Mouse (Mus musculus) erythroblast, embryonic 14.5 days (primary cell): ENCODE measurements around the gene Plcb4. TPM values are rescaled to one million over a fixed set of nuclear protein-coding genes. Genes with fewer than 3 reads are reported as not detected.

ENCODE experiments used
- H3K27me3 ChIP-seq: 2 replicates; pipeline ENCODE4 v1.6.1; 2012; ENCODE audit warnings: inconsistent platforms; ENCODE audit not compliant: control insufficient read depth
- H3K36me3 ChIP-seq: 2 replicates; pipeline ENCODE4 v1.6.1; 2012; ENCODE audit warnings: mild to moderate bottlenecking, inconsistent platforms; ENCODE audit not compliant: control insufficient read depth
- H3K4me1 ChIP-seq: 2 replicates; pipeline ENCODE4 v1.6.1; 2012; ENCODE audit warnings: inconsistent platforms; ENCODE audit not compliant: control insufficient read depth
- H3K4me3 ChIP-seq: replicated peaks from 2 replicates; pipeline ENCODE3; 2012; ENCODE audit warnings: moderate library complexity, mild to moderate bottlenecking, inconsistent platforms
- H3K9me3 ChIP-seq: 2 replicates; pipeline ENCODE4 v1.6.1; 2012; ENCODE audit warnings: low read length, inconsistent platforms, mixed read lengths; ENCODE audit not compliant: control insufficient read depth
- GATA1 ChIP-seq: IDR thresholded peaks from 2 replicates; pipeline ENCODE4 v1.6.1; 2012; ENCODE audit warnings: low read length, inconsistent platforms, mixed read lengths
- TAL1 ChIP-seq: IDR thresholded peaks from 3 replicates; pipeline ENCODE4 v1.6.1; 2012; ENCODE audit warnings: low read length, inconsistent platforms, mixed read lengths
- polyA plus RNA-seq: library from polyadenylated mRNA; stranded (reverse); fragments of >175 nt; gene quantifications from 2 replicates; pipeline ENCODE4 v1.2.3, GENCODE M21; 2012

The Plcb4 gene
- polyA plus RNA-seq, 1 experiment: not detected

DNA sequence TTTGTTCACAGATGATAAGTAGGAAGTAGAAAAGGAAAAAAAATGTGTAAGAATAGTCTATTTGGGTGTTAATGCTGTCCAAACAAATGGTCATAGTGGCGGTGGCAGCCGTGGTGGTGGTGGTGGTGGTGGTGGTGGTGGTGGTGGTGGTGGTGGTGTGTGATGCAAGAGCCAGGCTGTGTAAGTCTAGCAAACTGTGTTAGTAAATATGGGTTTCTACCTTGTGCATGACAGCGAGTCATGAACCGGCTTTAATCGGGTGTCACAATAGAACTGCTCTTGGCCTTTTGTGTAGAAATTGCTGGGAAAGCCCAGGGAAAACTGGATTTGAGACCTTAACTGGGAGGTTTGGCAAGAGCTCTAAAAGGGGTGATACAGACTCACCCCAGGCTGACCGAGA, 188.9 kb downstream of the Plcb4 start:
- TF ChIP-seq TAL1 (no peak), GATA1 (no peak)
- no peaks in the 10 kb centered on the region for H3K4me1 ChIP-seq
- H3K9me3 ChIP-seq: no peaks in the 10 kb centered on the region
- no peak overlapping the region for H3K4me3 ChIP-seq
- no peaks in the 10 kb centered on the region for H3K27me3 ChIP-seq
- H3K36me3 ChIP-seq: no peaks in the 10 kb centered on the region

DNA sequence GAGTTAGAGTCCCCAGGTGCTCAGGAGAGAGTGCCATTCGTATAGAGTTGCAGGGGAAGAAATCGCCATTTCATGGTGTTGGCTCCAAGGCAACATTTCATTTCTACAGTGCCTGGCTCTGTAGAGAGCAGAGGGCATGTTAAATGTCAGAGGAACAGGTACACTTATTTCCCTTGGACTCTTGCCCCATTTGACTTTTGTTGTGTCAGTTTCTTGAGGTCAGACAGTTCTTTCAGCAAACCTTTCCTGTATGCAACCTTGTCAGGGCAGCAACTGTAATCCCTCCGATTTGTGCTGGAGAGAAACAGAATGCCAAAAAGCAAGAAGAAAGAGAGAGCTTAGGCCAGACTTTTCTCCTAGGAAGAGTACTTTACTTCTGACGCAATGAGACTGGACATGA, 189.4 kb downstream of the Plcb4 start:
- no peaks in the 10 kb centered on the region for H3K36me3 ChIP-seq
- H3K27me3 ChIP-seq: no peaks in the 10 kb centered on the region
- TF ChIP-seq TAL1 (no peak), GATA1 (no peak)
- no peak overlapping the region for H3K4me3 ChIP-seq
- H3K9me3 ChIP-seq: no peaks in the 10 kb centered on the region
- no peaks in the 10 kb centered on the region for H3K4me1 ChIP-seq

DNA sequence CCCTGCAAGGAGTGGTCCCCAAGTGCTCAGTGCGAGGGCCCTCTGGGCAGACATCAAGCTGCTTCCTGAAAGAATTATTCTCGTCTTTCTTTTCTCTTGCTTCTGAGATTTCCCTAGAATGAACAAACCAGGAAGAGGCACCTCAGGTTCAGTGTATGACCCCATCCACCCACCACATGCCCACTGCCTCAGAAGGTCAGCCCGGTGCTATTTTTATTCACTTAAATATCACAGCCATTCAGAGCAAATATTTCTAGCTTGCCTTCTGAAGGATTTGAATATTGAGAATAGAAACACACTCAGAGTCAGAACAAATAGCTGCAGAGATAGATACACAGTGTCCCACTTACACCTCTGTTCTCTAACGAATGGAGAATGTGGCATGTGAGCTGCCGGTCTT, 193.2 kb downstream of the Plcb4 start:
- TF ChIP-seq TAL1 (no peak), GATA1 (no peak)
- no peaks in the 10 kb centered on the region for H3K9me3 ChIP-seq
- no peak overlapping the region for H3K4me3 ChIP-seq
- no peaks in the 10 kb centered on the region for H3K4me1 ChIP-seq
- no peaks in the 10 kb centered on the region for H3K27me3 ChIP-seq
- no peaks in the 10 kb centered on the region for H3K36me3 ChIP-seq

DNA sequence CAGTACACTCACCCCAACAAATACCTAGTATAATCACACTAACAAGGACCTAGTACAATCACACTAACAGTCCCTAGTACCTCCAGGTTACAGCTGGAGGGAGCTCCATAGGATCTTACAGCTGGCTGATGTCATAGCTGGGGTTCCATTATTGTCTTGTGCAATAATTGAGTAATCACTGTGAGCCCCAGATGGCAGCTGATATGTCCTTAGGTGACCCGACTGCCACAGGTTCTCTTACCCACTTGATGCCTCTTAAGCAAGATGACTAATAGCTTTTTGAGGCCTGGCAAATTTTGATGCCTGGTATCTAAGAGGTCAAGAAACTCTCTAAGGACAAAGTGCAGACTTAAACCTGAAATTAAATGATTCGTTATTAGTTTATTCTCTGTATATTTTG, 194.3 kb downstream of the Plcb4 start:
- H3K36me3 ChIP-seq: no peaks in the 10 kb centered on the region
- H3K4me1 ChIP-seq: no peaks in the 10 kb centered on the region
- no peaks in the 10 kb centered on the region for H3K9me3 ChIP-seq
- H3K4me3 ChIP-seq: no peak overlapping the region
- H3K27me3 ChIP-seq: no peaks in the 10 kb centered on the region
- TF ChIP-seq TAL1 (no peak), GATA1 (no peak)

DNA sequence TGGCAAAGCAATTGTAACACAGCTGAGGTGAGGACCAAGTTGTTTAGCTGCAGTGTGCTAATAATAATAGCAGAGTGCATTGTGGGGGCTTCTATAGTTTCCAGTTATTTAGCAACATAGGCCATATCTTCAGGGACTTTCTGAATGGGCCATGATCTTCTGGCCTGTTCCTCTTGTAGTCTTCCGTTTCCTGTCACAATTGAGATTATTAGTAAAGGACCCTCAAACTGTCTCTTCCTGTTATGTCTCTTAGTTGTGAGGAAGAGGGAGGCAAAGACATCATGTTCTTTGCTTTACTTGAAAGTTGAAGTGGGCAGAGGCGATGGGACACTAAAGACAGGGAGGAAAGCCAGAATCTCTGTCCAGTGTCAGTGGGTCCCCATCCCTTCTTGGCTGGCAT, 195.2 kb downstream of the Plcb4 start:
- Histone ChIP-seq H3K4me3 (no peak overlapping the region), H3K4me1 (no peaks in the 10 kb centered on the region), H3K9me3 (no peaks in the 10 kb centered on the region), H3K27me3 (no peaks in the 10 kb centered on the region), H3K36me3 (no peaks in the 10 kb centered on the region)
- TF ChIP-seq GATA1: no peak
- no peak for TF ChIP-seq TAL1

DNA sequence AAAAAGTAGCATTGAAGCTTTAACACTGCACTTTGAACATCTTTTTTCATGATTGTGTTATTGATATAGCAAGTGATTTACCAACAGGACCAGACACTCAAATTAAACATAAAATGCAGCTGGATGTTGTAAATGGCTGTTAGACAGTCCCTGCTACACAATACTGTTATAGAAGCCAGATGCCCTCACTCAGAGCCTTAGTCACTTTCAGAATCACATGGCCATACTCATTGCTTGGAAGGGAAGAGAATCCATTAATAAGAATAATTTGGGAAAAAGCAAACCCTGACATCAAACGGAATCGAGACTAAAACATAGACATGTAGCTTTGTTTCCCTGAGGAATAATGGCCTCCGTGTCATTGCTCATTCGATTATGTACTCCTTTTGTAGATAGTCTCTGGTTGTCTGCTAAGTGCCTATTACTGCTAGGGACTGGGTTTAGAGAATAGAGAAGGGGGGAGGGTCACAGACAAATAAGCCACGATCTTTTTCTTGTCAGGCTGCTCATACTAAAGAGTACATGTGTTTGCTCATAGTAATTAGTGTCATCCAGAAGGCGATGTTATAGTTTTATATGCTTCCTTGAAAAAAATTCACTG, 197.2 kb downstream of the Plcb4 start:
- TF ChIP-seq GATA1 (no peak), TAL1 (no peak)
- H3K36me3 ChIP-seq: no peaks in the 10 kb centered on the region
- H3K9me3 ChIP-seq: no peaks in the 10 kb centered on the region
- H3K27me3 ChIP-seq: no peaks in the 10 kb centered on the region
- no peaks in the 10 kb centered on the region for H3K4me1 ChIP-seq
- H3K4me3 ChIP-seq: no peak overlapping the region

DNA sequence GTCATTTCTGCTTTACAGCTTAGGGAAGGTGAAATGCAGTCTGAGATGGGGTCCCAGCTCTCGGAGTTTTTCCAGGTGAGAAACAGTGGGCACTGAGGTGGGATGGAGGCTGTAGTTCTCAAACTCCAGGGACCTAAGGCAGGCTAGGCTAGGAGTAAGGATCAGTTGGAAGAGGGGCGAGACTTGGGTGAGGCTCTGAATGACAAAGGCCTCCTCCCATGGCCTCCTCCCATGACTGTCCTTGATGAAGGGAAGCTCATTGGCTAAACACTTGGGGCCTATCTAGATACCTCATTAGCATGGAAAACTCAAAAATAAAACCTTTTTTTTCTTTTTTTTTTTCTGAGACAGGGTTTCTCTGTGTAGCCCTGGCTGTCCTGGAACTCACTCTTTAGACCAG, 198.0 kb downstream of the Plcb4 start:
- Histone ChIP-seq H3K36me3 (no peaks in the 10 kb centered on the region), H3K4me3 (no peak overlapping the region), H3K4me1 (no peaks in the 10 kb centered on the region), H3K27me3 (no peaks in the 10 kb centered on the region), H3K9me3 (no peaks in the 10 kb centered on the region)
- no peak for TF ChIP-seq TAL1
- TF ChIP-seq GATA1: no peak

DNA sequence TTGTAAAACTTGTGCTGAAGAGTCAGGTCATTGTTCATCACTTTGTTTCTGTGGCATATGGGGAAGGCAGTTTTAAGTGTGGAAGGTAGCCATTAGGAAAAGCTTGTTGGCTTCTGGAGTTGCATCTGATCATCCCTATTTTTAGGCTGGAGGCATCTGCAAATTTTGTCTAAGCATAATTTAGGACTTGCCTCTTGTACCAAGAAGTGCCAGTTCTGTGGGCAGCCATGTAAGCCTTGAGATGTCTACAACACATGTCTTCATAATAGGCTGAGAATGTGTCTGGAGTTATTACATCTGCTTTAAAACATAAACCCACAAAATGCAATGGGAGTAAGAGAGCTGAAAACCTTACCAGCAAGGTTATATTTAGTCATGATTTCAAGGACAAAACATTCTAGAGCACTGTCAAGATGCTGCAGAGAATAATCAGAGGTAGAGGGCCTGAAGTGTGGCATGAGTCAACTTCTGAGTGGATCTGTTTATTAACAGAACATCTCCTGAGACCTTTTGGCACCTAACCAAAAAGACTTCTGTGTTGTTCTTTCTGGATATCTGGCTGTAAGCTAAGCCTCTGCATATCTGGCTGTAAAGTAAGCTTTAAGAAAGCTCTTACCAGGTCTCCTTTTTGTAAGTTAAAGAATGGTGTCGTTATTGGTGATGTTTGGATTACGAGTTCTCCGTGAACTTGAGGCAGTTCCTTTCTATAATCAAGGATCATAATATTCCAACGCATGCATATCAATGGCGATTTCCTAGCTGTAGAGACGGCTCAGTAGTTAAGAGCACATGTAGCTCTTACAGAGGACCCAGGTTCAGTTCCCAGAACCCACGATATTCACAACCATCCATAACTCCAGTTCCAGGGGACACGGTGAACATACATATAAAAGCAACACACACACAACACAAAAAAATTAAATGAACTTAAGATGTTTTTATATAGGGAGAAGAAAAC, 203.0 kb downstream of the Plcb4 start:
- TF ChIP-seq GATA1: no peak
- no peak for TF ChIP-seq TAL1
- Histone ChIP-seq H3K4me3 (no peak overlapping the region), H3K4me1 (0 out of 2 replicates have a peak, but pooled peaks cover 2% of the 10 kb centered on the region)

More for the DNA sequence above, 203.0 kb downstream of the Plcb4 start:
- no peaks in the 10 kb centered on the region for H3K36me3 ChIP-seq
- no peaks in the 10 kb centered on the region for H3K27me3 ChIP-seq
- H3K9me3 ChIP-seq: no peaks in the 10 kb centered on the region
